Mouse (Mus musculus) layer of hippocampus, postnatal 14 days (tissue): Measurements from ENCODE around the gene Pcsk6. TPM values are rescaled to one million over a fixed set of nuclear protein-coding genes. Genes with fewer than 3 reads are reported as not detected.
"Not testable (repeated sequence)": the region's sequence is repeated elsewhere in the genome, so short reads cannot be mapped to it uniquely, and the experiment has no call there.

Source experiments
- DNase-seq, 2 experiments: peaks; one replicate each; pipeline ENCODE4 v3.0.0; 2021 to 2022; ENCODE audit warnings: low spot score in 2 of 2, mixed read lengths in 1 of 2
- total RNA-seq, 2 experiments: library from RNA; stranded (reverse); gene quantifications; 2 replicates each; pipeline ENCODE4 v1.2.3; 2021

Pcsk6 gene
- total RNA-seq, 2 experiments from 2014 or later = 11.5 to 15.6 TPM

DNA sequence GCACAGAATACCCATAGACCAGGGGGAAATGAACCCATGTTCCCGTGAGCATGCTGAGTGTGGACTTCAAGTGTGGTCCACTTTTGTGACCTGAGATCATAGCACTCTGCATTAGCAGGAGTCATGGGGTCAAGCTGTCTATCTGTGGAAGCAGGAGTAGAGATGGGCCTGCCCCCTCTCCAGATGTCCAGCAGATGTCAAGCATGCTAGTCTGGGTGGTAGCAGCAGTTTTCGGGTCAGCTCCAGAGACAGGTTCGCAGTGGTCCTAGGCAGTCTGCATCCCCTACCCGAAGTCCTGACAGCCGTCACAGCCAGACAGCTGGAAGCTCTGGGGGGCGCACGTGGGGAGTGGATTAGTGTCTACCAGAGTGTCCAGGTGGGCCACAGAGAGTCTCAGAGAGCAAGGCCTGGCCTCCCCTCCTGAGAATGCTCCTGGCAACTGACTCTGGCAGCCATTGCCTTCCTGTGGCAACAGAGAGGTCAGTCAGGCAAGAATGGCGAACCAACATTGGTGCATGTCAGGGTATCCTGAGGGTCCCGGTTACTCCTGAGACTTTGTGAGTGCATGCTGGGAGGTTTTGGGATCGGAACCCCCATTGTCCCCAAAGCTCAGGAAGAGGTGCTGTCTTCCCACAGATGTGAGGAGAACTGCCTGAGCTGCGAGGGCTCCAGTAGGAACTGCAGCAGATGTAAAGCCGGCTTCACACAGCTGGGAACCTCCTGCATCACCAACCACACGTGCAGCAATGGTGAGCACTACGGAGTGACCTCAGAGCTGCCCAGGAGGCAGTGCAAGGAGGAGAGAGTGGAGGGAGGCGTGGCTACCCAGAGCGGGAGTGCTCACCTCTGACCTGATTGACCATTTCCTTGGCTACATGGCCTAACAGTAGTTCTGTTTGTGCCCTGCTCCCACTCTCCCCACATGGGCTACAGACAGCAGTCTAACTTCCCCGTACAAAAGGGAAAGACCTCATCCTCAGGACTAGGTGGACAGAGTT, 185.7 kb downstream of the Pcsk6 start:
- no peak for DNase-seq

- DNase-seq = no peak
Observed at GRCm38 (mm10) chr7:66047975-66048374, 186.4 kb downstream of the Pcsk6 start.

GRCm38 (mm10) chr7:66048446-66049230, 187.1 kb downstream of the Pcsk6 start:
- no peak for DNase-seq

DNA sequence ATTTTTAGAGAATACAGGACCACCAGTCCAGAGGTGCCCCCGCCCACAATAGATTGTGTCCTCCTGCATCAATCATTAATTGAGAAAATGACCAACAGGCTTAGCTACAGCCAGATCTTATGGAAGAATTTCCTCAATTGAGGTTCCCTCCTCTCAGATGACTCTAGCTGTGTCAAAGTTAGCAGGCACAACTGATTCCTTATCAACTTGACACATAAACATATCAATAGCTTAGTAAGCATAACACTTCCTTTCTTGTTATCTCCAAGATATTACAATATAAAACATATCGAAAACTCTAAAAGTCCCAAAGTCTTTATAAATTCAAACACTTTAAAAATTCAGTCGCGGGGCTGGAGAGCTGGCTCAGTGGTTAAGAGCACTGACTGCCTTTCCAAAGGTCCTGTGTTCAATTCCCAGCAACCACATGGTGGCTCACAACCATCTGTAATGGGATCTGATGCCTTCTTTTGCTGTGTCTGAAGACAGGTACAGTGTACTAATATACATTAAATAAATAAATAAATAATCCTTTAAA, 192.5 kb downstream of the Pcsk6 start:
- no peak for DNase-seq

- DNase-seq = not testable (repeated sequence)
Observed at GRCm38 (mm10) chr7:66055356-66055755, 193.8 kb downstream of the Pcsk6 start.

- DNase-seq = no peak
Observed at GRCm38 (mm10) chr7:66058703-66059102, 197.2 kb downstream of the Pcsk6 start, which contains the start of gene Snrpa1. Gene Snrpa1 (plus strand): TSS chr7:66059003.

DNA sequence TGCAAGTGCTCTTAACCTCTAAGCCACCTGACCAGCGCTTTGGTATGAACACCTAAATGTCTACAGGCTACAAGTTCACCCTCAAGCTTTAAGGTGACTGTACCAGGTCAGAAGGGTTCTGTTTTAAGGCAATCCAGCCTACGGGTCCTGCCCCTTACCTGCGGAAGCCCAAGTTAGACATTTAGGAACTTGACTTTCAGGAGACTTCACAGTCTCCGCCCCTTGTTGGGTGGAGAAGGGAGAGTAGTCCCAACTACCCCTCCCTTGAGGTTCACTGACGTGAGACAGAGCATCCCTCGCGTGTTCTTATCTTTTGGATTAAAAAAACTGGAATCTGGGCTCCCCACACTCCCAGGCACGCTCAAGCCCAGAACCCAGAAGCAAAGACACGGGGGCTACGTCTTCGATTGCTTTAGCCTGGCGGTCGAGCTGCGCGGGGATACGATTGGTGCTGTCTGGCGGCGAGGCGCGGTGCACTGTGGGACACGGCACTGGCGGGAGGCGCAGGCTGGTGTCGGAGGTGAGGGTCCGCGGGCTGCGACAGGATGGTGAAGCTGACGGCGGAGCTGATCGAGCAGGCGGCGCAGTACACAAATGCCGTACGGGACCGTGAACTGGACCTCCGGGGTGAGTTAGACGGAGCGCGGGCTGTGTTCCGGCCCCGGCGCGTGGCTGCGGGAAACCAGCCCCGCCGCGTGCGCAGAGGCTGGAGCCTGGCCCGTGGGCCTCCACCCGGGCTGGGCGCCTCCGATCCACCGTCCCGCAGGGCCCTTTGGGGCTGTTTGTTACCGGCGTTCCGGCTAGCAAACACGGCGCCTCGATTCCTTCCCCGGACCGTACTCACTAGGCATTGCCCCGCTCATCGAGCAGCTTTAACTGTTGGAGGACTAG, 198.8 kb downstream of the Pcsk6 start:
- DNase-seq = peak; percentile 87 to 89

DNA sequence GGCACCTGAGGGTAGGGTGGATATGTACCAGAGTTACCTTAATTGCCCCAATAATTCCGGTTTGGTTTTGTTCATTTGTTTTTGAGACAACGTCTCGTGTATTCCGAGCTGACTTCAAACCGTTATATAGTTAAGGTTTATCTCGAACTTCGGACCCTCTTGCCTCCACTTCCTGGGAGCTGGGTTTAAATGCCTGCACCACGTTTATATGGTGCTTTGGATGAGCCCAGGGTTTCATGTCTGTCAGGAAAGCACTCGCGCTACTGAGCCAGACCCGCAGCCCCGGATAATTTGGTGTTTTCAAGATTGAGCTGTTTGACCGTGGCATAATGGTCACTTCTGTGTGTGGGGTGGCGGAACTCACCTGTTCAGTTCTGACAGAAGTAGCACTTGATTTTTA, 199.5 kb downstream of the Pcsk6 start:
- DNase-seq = no peak

DNA sequence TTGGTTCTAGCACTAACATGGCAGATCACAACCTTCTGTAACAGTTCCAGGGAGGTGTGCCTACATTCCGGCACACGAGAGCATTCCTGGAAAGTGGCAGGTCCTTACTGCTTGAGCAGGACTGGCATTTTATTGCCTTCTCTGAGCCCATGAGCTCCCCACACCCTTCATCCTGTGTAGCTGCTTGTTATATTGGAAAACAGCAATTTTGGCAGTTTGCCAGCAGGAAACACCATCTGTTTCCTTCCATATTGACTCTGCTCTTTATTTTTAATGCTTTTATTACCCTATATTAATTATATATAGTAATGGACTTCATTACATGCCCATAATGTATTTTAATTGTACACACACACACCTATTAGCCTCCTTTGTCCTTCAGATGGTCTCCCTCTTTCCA, 214.9 kb downstream of the Pcsk6 start:
- no peak for DNase-seq

- peak; percentile 90 to 97 for DNase-seq
Observed at GRCm38 (mm10) chr7:66079364-66080230, 218.1 kb downstream of the Pcsk6 start, which contains the start of gene Selenos. Gene Selenos (plus strand): TSS chr7:66079649.

DNA sequence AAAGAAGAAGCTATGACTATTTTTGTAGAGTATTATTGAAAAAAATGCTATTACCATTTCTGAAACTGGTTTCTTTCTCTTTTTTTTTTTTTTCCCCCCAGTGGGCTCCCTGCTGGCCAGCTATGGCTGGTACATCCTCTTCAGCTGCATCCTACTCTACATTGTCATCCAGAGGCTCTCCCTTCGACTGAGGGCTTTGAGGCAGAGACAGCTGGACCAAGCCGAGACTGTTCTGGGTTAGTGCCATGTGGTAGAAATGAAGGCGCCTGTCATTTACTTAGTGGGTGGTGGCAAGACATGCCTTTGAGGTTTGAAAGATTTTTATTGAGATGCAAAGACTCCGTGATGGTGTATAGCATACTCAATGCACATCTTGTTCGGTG, 218.7 kb downstream of the Pcsk6 start:
- DNase-seq = no peak

DNA sequence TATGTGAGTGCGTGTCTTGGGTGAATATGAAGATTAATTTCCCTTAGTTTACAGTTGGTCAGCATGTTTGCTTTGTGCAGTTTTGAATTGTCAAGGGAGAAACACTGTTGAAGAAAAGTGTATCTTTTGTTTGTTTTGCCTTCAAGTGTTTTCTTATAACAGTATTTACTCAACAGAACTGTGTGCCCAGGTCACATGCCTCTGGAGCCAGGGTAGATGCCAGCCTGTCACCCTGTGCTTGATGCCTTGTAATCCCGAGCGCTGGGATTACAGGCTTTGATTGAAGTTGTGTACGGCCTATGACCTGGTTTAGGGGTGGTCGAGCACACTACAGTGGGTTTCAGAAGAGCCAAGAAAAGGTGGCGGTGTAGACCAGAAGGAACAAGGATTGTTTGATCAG, 222.2 kb downstream of the Pcsk6 start:
- DNase-seq = no peak

DNA sequence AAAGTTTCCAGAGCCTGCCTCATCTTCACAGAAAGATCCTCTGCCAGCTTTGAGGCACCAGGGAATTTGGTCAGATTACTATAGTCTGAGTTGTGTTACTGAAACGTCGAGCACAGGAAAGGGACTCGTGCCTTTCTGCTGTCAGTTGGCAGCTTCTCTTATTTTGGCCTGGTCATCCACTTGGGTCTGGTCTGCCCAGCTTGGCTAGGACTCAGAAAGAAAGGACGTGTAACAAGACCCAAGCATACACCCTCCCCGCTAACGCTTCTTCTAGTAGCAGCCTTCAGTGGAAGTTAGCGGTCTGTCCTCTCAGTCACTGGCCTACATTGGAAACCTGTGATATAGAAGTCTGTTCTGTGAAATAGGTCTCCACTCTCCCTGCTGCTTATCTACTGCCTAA, 223.0 kb downstream of the Pcsk6 start:
- no peak for DNase-seq

- DNase-seq = no peak
Observed at GRCm38 (mm10) chr7:66087652-66088051, 226.1 kb downstream of the Pcsk6 start.

GRCm38 (mm10) chr7:66088077-66088476, 226.5 kb downstream of the Pcsk6 start:
- DNase-seq = no peak

DNA sequence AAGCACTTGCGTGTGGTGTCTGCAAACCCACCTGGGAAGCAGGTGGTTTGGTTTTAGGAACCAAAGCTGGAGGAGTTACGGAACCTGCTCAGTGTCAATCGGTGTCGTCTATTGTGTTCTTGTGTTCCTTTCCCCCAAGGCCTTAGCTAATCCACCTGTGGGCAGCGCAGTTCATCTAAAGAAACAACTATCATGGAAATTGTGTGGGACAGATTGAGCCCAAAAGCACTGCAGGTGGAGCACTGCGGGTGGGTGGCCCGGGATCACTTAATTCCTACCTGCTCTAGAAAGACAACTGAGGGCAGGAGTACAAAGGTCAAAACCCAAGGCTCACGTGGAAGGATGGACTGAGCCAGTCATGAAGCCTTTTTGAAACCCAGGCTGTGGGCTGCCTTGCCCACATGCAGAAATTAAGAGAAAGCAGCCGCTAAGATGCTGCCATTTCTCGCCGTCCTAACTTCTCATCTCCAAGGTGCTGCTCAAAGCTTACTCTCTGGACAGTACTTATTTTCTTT, 229.2 kb downstream of the Pcsk6 start:
- no peak for DNase-seq

- DNase-seq = no peak
Observed at GRCm38 (mm10) chr7:66091553-66091952, 230.0 kb downstream of the Pcsk6 start.

- DNase-seq = no peak
Observed at GRCm38 (mm10) chr7:66092656-66093055, 231.1 kb downstream of the Pcsk6 start.

DNA sequence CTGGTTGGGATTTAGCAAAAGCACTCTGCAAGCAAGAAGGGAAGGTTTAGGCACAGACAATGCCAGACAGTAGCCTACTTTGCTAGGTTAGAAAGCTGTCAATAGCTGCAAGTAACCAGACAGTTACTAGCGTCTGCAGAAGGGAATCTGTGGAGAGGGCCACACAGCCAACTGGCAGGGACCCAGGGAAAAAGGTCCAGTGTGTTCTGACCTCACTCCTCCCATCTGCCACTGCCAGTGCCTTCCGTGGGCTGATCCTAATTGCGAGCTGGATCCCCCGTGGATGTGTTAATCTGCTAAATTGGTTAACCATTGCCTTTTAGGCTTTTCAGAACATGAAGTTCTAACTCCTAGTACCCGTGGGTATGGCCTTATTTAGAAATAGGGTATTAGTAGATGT, 232.6 kb downstream of the Pcsk6 start:
- no peak for DNase-seq
